Mouse (Mus musculus): ENCODE results near the gene Kif16b. TPM values are rescaled to one million over a fixed set of nuclear protein-coding genes. Genes with fewer than 3 reads are reported as not detected.

Gene Kif16b
- total RNA-seq (2021): 10 to 100 TPM; 29.4 to 36.8 TPM
- long read RNA-seq, experiment 1, full-length matches to known transcripts: 1 of 5 reads
- long read RNA-seq, experiment 1, partial matches to known transcripts: 2 of 5 reads
- long read RNA-seq, experiment 1, other reads (novel, unspliced or antisense): 2 of 5 reads
- long read RNA-seq, experiment 2, full-length matches to known transcripts: 2 of 15 reads
- long read RNA-seq, experiment 2, partial matches to known transcripts: 7 of 15 reads
- long read RNA-seq, experiment 2, other reads (novel, unspliced or antisense): 6 of 15 reads

DNA sequence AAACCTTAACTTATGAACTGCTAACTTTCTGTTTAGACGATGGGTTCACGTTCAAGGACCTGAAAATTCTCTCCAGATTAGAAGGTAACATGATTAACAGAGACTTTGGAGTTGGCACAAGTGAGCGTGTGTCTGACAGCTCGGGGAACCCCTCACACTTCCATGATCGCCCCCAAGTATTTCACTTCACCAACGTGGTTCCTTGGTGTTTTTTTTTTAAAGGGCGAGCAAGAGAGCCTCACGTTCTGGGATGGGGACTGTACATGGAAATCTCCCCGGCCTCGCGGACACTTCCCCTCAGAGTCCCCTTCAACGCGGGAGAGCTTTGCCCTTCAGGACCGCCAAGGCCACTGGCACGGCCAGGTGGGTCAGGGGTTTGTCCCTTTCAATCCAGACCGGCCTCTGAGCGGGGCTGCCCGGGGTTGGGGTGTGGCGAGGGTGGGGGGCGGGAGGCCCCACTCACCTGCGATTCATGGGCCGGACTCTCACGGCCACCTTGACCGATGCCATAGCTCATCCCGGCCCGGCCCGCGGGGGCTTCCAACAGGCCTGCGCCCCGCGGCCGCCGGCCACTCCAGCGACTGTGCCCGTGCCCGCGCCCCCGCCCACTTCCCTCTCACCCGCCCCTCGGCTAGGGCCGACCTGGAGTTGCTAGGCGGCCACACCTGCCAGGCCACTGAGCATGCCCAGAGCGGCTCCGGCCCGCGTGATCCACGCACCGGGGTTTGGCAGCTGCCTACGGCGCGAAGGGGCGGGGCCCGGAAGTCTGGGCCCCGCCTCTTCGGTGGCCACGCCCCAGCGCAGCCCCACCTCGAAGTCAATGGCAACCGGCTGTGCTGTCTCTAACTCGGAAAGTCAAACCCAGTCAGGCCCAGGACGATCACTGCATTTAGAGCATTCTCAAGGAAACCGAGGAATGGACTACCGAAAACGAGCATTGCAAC is at the start of gene Kif16b:
TSS of gene Kif16b (minus strand) at position 670 of the 944 bp plus-strand sequence.
- intact Hi-C loops (cut with DNase I): loop anchor here (10.0 kb wide), 1 partner anchor 164 kb away; the partner anchor contains the start of gene Snrpb2
- peak; percentile 88 to 89 for DNase-seq

- intact Hi-C loops (cut with DNase I): no loop called here
These were observed 39.7 kb upstream of the Kif16b start for GRCm38 (mm10) chr2:142940899-142941642.

DNA sequence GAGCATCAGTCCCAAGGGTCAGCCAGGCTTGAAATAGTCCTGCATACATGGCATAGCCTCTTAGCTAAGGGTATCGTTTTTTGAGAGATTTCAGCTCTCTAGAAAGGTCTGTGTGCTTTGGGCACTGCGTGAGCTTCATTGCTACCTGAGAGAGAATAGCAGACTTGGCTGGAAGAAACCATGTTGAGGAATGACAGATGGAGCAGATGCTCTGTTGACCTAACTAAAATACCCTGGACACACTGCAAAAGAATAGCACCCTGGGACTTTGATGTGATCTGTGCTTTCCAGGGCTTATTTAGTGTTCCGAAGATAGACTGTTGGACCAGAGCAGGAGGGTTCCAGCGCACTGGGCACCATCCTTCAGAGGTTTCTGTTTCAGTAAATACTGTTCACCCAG is 29.1 kb upstream of the Kif16b start:
- DNase-seq: no peak
- intact Hi-C loops (cut with DNase I): no loop called here

More at GRCm38 (mm10) chr2:142940899-142941642, 39.7 kb upstream of the Kif16b start:
- DNase-seq: no peak

DNA sequence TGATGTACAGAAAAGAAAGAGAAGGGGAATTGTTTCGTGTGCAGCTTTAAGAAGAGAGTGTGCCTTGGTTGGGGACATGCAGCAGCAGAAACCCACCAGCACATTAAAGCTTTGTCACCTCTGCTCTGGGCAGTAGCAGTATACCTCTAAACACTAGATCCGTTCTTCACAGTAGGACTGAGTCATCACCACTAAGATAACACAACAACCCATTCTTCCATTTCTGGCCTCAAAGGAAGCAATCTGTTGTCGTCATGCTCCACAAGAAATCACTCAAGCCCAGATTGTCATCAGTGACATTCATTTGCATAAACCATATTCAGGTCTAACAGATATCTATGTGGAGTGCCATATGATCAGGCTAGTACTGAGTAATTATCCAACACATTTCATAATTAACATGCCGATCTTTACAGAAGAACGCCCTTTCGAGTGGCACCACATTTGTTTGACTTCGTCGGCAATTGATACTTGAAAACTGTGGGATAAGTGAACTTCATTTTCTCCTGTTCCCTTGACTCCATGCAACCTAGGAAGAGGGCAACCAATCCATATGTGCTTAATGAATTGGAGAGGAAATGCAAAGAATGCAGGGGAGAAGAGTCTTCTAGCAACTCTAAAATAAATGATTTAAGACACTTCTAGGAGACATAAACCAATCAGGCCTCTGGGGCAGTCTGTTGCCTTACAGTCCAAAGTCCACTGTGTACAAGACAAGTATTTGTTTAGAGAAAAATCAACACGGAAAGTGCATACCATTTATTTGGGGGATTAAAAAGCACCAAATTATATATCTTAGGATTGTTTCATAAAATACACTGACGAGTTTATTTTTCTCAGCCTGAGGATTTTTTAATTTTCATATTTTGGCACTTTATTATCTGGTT is 28.1 kb upstream of the Kif16b start:
- intact Hi-C loops (cut with DNase I): loop anchor here (5.0 kb wide), 1 partner anchor 72 kb away; no protein-coding TSS in a partner anchor
- no peak for DNase-seq

DNA sequence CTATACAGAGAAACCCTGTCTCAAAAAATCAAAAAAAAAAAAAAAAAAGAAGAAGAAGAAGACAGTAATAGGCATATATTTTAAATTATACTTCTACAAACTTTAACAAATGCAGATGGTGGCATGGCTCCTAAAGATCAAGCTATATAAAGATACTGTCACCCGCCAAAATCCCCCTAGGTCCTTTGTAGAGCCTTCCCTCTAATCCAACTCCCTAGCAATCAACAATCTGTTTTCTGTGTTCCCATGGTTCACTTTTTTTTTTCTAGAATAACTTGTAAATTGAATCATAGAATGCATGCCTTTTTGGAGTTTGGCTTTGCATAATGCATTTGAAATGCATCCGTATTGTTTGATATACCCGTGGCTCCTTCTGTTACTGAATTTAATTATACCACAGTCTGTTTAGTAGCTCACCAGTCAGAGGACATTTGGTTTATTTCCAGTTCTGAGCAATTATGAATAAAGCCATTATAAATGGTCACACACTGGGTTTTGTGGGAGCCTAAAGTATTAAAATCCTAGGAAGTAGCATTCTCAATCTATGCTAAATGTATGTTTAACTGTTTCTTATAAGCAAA is 9.6 kb upstream of the Kif16b start:
- no peak for DNase-seq
- intact Hi-C loops (cut with DNase I): no loop called here

DNA sequence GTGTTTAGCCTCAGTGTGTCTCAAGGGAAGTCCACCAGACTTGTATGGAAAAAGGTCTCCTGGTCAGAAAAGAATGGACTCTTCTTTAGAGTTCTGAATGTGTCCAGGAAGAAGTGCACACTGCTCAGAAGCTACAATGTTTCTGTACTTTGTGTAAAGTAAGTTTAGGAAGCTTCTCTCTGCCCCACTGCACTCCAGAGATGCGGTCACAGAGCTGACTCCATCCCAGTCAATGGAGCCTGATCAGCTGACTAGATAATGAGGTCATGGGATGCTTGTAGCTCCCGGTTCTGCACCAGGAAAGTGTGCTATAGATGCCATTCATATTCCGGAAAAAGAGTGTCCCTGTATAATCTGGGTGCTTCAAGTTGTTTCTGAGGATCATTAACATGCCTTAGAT is 7.9 kb upstream of the Kif16b start:
- intact Hi-C loops (cut with DNase I): loop anchor here (5.0 to 10.0 kb wide), 2 partner anchors 52 to 156 kb away; partner anchors contain the start of gene Snrpb2
- no peak for DNase-seq

DNA sequence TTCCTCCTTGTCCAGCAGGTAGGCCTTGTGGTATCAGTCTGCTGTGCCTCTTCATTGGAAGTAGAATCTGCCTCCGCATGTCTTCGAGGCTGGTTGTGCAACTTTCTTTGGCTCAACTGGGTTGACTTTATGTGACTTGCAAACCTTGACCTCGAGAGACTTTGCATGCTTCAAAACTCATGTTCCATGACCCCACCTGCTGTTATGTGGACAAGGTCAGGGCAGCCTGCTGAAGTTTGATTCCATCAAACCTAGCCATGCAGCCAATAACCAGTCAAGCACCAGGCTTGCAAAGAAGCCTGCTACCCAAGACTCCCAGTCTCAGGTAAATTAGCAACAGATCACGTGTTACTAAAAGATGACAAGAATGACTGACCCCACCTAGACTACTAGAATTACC is 5.7 kb upstream of the Kif16b start:
- DNase-seq: no peak
- intact Hi-C loops (cut with DNase I): loop anchor here (5.0 to 10.0 kb wide), 2 partner anchors 50 to 158 kb away; partner anchors contain the start of gene Snrpb2

- intact Hi-C loops (cut with DNase I): loop anchor here (10.0 kb wide), 1 partner anchor 162 kb away; the partner anchor contains the start of gene Snrpb2
- DNase-seq: peak; percentile 89 to 91
These were observed 1.9 kb upstream of the Kif16b start for GRCm38 (mm10) chr2:142902905-142903895.

- intact Hi-C loops (cut with DNase I): loop anchor here (10.0 kb wide), 1 partner anchor 165 kb away; the partner anchor contains the start of gene Snrpb2
- DNase-seq: no peak
These were observed 1.0 kb downstream of the Kif16b start for GRCm38 (mm10) chr2:142900120-142900861.

DNA sequence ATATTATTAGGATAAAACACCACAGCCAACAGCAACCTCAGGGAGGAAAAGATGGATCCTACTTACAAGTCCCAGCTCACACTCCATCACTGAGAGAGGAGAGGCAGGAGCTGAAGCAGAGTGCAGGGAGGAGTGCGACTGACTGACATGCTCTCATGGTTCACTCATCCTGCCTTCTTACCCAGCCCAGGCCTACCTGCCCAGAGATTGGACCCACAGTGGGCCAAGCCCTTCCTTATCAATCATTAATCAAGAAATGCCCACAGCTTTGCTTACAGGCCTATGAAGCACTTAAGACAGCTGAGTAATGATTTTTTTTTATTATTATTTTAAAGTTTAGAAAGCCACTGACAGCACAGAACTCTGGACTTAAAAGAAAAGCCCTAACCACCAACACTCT is 7.6 kb downstream of the Kif16b start:
- intact Hi-C loops (cut with DNase I): no loop called here
- DNase-seq: no peak

DNA sequence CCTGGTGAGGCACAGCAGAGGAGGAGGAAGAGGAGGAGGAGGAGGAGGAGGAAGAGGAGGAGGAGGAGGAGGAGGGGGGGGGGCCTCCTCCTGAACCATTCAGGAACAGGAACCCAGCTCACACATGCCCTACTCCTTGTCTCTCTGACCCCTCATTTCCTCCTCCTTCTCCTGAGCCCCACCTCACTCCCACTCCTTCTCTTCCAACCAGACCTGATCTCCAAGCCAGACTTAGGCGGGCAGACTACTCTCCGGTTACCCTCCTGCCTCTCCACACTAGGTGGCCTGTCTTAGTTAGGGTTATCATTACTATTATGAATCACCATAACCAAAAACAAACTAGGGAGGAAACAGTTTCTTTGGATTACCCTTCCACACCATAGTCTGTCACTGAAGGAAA is 10.0 kb downstream of the Kif16b start:
- DNase-seq: no peak
- intact Hi-C loops (cut with DNase I): no loop called here

DNA sequence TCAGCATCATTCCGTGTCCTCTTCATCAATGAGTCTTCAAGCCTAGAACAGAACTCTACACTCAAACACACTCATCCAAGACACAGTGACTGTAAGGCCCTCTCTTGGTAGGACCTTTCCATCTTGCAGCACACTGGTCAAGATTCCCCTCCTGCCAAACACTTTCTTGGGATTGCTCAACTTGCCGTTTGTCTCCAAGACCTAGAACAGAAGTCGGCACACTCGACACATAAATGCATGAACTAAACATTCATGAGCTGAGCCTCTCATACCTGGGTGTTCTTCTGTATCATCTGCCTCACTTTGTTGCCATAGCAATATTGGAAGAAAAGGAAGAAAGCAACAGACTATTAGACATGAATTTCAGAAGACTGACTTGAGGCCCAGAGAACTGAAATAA is 16.9 kb downstream of the Kif16b start:
- intact Hi-C loops (cut with DNase I): no loop called here

GRCm38 (mm10) chr2:142883625-142883994 is 17.7 kb downstream of the Kif16b start:
- intact Hi-C loops (cut with DNase I): no loop called here
- no peak for DNase-seq

More for the DNA sequence above, 16.9 kb downstream of the Kif16b start:
- DNase-seq: no peak

- intact Hi-C loops (cut with DNase I): no loop called here
- no peak for DNase-seq
These were observed 18.3 kb downstream of the Kif16b start for GRCm38 (mm10) chr2:142882871-142883624.

GRCm38 (mm10) chr2:142882466-142882865 is 18.9 kb downstream of the Kif16b start:
- intact Hi-C loops (cut with DNase I): no loop called here
- no peak for DNase-seq

GRCm38 (mm10) chr2:142881177-142881576 is 20.2 kb downstream of the Kif16b start:
- intact Hi-C loops (cut with DNase I): no loop called here
- no peak for DNase-seq

Measured in gastrocnemius, postnatal 36 days (tissue).